Mouse (Mus musculus) liver, adult 2 months (tissue): ENCODE results near the gene Eif4g3. TPM values are rescaled to one million over a fixed set of nuclear protein-coding genes. Genes with fewer than 3 reads are reported as not detected.
A peak's percentile ranks its signal among the peaks of the same experiment; 100 is the strongest.

Source experiments
- DNase-seq: peaks from one replicate; pipeline ENCODE4 v3.0.0-alpha.2; 2011; ENCODE audit warnings: low read depth, low spot score; ENCODE audit errors: extremely low read depth
- H3K27ac ChIP-seq: fragments of 200-500 bp; replicated peaks from 2 replicates; pipeline ENCODE4 v1.5.1; 2012; ENCODE audit warnings: low read depth, mild to moderate bottlenecking, control low read depth, inconsistent platforms, low read length; ENCODE audit not compliant: insufficient read depth
- H3K27me3 ChIP-seq: fragments of 200-500 bp; 2 replicates; pipeline ENCODE4 v1.6.1; 2012; ENCODE audit warnings: mild to moderate bottlenecking, moderate library complexity, low read length, inconsistent platforms; ENCODE audit not compliant: control insufficient read depth, insufficient read depth
- H3K36me3 ChIP-seq: fragments of 200-500 bp; 2 replicates; pipeline ENCODE4 v1.6.1; 2012; ENCODE audit warnings: low read length, inconsistent platforms; ENCODE audit not compliant: control insufficient read depth, insufficient read depth
- H3K4me1 ChIP-seq: fragments of 200-500 bp; 2 replicates; pipeline ENCODE4 v1.6.1; 2011; ENCODE audit warnings: low read length; ENCODE audit not compliant: control insufficient read depth, insufficient read depth
- H3K4me3 ChIP-seq: fragments of 200-500 bp; 2 replicates; pipeline ENCODE4 v1.5.1; 2011; ENCODE audit warnings: low read depth, mild to moderate bottlenecking, control low read depth, low read length, moderate library complexity; ENCODE audit not compliant: insufficient read depth
- H3K79me2 ChIP-seq: fragments of 200-500 bp; 2 replicates; pipeline ENCODE4 v1.6.1; 2012; ENCODE audit warnings: inconsistent platforms, mild to moderate bottlenecking, low read length, moderate library complexity; ENCODE audit not compliant: control insufficient read depth, insufficient read depth
- H3K9ac ChIP-seq: fragments of 200-500 bp; 2 replicates; pipeline ENCODE4 v1.6.1; 2012; ENCODE audit warnings: low read depth, mild to moderate bottlenecking, control low read depth, inconsistent platforms, low read length
- CTCF ChIP-seq: fragments of 200-500 bp; IDR thresholded peaks from 2 replicates; pipeline ENCODE4 v1.5.1; 2011; ENCODE audit warnings: low read depth, low read length, control low read depth
- POLR2A ChIP-seq: fragments of 200-500 bp; IDR thresholded peaks from 2 replicates; pipeline ENCODE4 v1.6.1; 2011; ENCODE audit warnings: low read length, control low read depth; ENCODE audit not compliant: insufficient read depth; ENCODE audit errors: extremely low read depth
- WGBS: fragments of 180-500 bp; shearing (Covaris S2); methylation state at CpG from one replicate; pipeline ENCODE4 v1.1.7; 2018; 5-methylcytosine and 5-hydroxymethylcytosine counted together
- polyA plus RNA-seq: library from polyadenylated mRNA; depleted of rRNA; stranded (reverse); fragments of >200 nt; gene quantifications from 2 replicates; pipeline ENCODE4 v1.2.3, GENCODE M21; 2012
- total RNA-seq: library from RNA; depleted of rRNA; stranded (reverse); fragments of >200 nt; gene quantifications from 2 replicates; pipeline ENCODE4 v1.2.3, GENCODE M21; 2014

Eif4g3 gene
- total and polyA plus RNA-seq, 2 experiments: 9.7 to 17.0 TPM

GRCm38 (mm10) chr4:137993291-137993758 is 503 bp downstream of the Eif4g3 start:
- DNase-seq: peak; percentile 79
- peaks cover 11% of the 10 kb centered on the region for H3K4me1 ChIP-seq
- TF ChIP-seq CTCF: no peak
- TF ChIP-seq POLR2A: peak; percentile 75
- peak overlapping the region; percentile 86 for H3K9ac ChIP-seq
- WGBS: 1% methylated on average over 57 of the region's 59 CpGs
- no peaks in the 10 kb centered on the region for H3K27me3 ChIP-seq
- H3K36me3 ChIP-seq: no peaks in the 10 kb centered on the region
- H3K4me3 ChIP-seq: peak overlapping the region; percentile 64
- peaks cover 13% of the 10 kb centered on the region; the same call in 1 of the 2 replicates for H3K79me2 ChIP-seq
- peak overlapping the region; percentile 27; the same call in 1 of the 2 replicates for H3K27ac ChIP-seq

GRCm38 (mm10) chr4:137993821-137994561 is 1.2 kb downstream of the Eif4g3 start:
- no peak for TF ChIP-seq CTCF
- TF ChIP-seq POLR2A: no peak
- Histone ChIP-seq H3K27ac (peak overlapping the region; percentile 51; the same call in 1 of the 2 replicates), H3K27me3 (no peaks in the 10 kb centered on the region), H3K79me2 (peaks cover 13% of the 10 kb centered on the region; the same call in 1 of the 2 replicates), H3K4me3 (peak overlapping the region; percentile 64), H3K36me3 (no peaks in the 10 kb centered on the region), H3K9ac (peak overlapping the region; percentile 86), H3K4me1 (peaks cover 11% of the 10 kb centered on the region)
- no peak for DNase-seq
- under 1% methylated on average over 53 of the region's 60 CpGs for WGBS

DNA sequence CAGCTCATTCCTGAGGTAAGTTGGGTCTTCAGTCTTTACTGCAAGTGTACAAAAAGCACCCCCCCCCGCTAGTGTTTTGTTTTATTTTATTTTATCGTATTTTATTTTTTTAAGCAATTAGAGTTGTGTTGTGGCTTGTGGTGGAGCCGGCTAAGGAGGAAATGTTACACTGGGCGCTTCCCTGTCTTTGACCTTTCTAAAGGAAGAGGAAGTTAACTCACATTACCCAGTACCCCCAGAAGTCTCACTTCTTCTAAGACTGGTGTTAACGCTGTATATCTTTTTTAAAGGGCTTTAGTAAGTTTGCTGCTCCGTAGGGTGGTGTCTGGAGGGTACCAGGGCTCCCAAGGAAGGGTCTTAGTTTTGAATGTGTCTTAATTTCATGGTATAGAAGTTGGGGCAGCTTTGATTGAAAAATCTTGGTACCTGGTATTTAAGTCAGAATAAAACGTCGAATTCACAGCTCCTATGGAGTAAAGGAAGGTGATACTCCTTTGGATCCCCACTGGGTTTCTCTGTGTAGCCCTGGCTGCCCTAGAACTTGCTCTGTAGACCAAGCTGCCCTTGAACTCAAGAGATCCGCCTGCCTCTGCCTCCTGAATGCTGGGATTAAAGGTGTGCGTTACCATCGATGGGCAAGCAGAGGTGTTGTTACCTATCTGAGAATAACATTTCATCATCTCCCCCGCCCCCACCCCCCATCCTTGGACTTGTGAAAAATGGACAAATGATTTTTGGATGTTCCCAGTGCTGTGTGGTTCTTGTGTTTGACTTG is 1.9 kb downstream of the Eif4g3 start:
- Histone ChIP-seq H3K36me3 (no peaks in the 10 kb centered on the region), H3K79me2 (peaks cover 13% of the 10 kb centered on the region; the same call in 1 of the 2 replicates), H3K27me3 (no peaks in the 10 kb centered on the region), H3K27ac (peak overlapping the region; percentile 51), H3K9ac (peak overlapping the region; percentile 86; the same call in 1 of the 2 replicates), H3K4me3 (peak overlapping the region; percentile 64), H3K4me1 (peaks cover 11% of the 10 kb centered on the region)
- TF ChIP-seq POLR2A: no peak
- no peak for TF ChIP-seq CTCF
- peak; percentile 37 for DNase-seq
- WGBS: 32% methylated on average over 12 of the region's 12 CpGs

DNA sequence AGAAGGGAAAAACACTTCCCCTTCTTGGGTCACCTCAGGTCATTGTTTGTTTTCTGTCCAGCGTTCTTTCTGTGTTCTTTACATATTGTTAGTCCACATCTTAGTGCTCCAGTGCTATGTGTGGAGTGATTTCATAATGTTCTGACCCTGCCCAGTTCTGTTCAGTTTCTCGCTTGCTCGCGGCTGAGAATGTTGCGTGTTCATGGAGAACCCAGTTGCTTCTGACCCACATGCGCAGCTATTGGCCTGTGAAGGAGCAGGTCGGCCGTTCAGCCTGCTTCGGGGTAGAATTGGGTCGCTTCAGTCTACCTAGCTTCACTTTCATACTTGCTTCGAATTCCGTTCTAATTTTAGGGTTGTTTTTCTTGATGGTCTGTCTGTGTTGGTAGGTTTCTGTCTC is 2.6 kb downstream of the Eif4g3 start:
- WGBS: 27% methylated on average over 12 of the region's 12 CpGs
- Histone ChIP-seq H3K4me1 (peaks cover 11% of the 10 kb centered on the region), H3K27me3 (no peaks in the 10 kb centered on the region), H3K27ac (peak overlapping the region; percentile 49), H3K9ac (no peak overlapping the region; the same call in 1 of the 2 replicates), H3K79me2 (peaks cover 13% of the 10 kb centered on the region; the same call in 1 of the 2 replicates), H3K36me3 (no peaks in the 10 kb centered on the region), H3K4me3 (no peak overlapping the region)
- TF ChIP-seq CTCF (no peak), POLR2A (no peak)
- DNase-seq: peak; percentile 75

GRCm38 (mm10) chr4:137998232-137998631 is 5.4 kb downstream of the Eif4g3 start:
- Histone ChIP-seq H3K27ac (no peak overlapping the region), H3K4me3 (no peak overlapping the region), H3K4me1 (peaks cover 9% of the 10 kb centered on the region), H3K79me2 (peaks cover 18% of the 10 kb centered on the region; the same call in 1 of the 2 replicates), H3K36me3 (no peaks in the 10 kb centered on the region), H3K9ac (no peak overlapping the region), H3K27me3 (no peaks in the 10 kb centered on the region)
- WGBS: 76% methylated on average over 4 of the region's 4 CpGs
- TF ChIP-seq POLR2A (no peak), CTCF (no peak)
- no peak for DNase-seq
